Mouse (Mus musculus) liver, embryonic 12.5 days (tissue): ENCODE results near the gene Drd2. TPM values are rescaled to one million over a fixed set of nuclear protein-coding genes. Genes with fewer than 3 reads are reported as not detected.

Experiments
- ATAC-seq: fragments of 200-750 bp; cut with Nextera tagmentation; 2 replicates; pipeline ENCODE4 v1.8.0; 2017; ENCODE audit warnings: moderate number of reproducible peaks, mild to moderate bottlenecking, moderate library complexity
- H3K27ac ChIP-seq: fragments of 300-500 bp; sonication (generic); 2 replicates; pipeline ENCODE4 v1.5.1; 2016; ENCODE audit warnings: mild to moderate bottlenecking
- H3K27me3 ChIP-seq: fragments of 300-500 bp; sonication (generic); replicated peaks from 2 replicates; pipeline ENCODE4 v1.6.1; 2016; ENCODE audit warnings: mild to moderate bottlenecking, moderate library complexity
- H3K36me3 ChIP-seq: fragments of 300-500 bp; sonication (generic); 2 replicates; pipeline ENCODE4 v1.6.1; 2016; ENCODE audit warnings: mild to moderate bottlenecking, moderate library complexity
- H3K4me1 ChIP-seq: fragments of 300-500 bp; sonication (generic); 2 replicates; pipeline ENCODE4 v1.6.1; 2016
- H3K4me2 ChIP-seq: fragments of 300-500 bp; sonication (generic); 2 replicates; pipeline ENCODE4 v1.6.1; 2016; ENCODE audit warnings: mild to moderate bottlenecking, moderate library complexity
- H3K4me3 ChIP-seq: fragments of 300-500 bp; sonication (generic); 2 replicates; pipeline ENCODE4 v1.5.1; 2016; ENCODE audit warnings: mild to moderate bottlenecking, moderate library complexity
- H3K9ac ChIP-seq: fragments of 300-500 bp; sonication (generic); 2 replicates; pipeline ENCODE4 v1.6.1; 2016; ENCODE audit warnings: mild to moderate bottlenecking, moderate library complexity
- H3K9me3 ChIP-seq: fragments of 300-500 bp; sonication (generic); replicated peaks from 2 replicates; pipeline ENCODE4 v1.6.1; 2016; ENCODE audit warnings: mild to moderate bottlenecking, moderate library complexity
- WGBS: fragments of 180-500 bp; shearing (Covaris S2); methylation state at CpG from one replicate; pipeline ENCODE4 v1.1.7; 2016; ENCODE audit not compliant: insufficient replicate concordance; 5-methylcytosine and 5-hydroxymethylcytosine counted together
- polyA plus RNA-seq: library from polyadenylated mRNA; unstranded; fragments of >200 nt; fragmentation: Nextera tagmentation; extraction: Ambion mirVana; gene quantifications from 2 replicates; pipeline ENCODE4 v1.2.1, GENCODE M21; 2016

The Drd2 gene
- polyA plus RNA-seq, 1 experiment from 2014 or later: not detected

GRCm38 (mm10) chr9:49386119-49386518 is 45.7 kb downstream of the Drd2 start:
- Histone ChIP-seq H3K9ac (no peak overlapping the region), H3K9me3 (no peaks in the 10 kb centered on the region), H3K4me3 (no peak overlapping the region), H3K27ac (no peak overlapping the region), H3K27me3 (no peaks in the 10 kb centered on the region), H3K4me2 (no peak overlapping the region), H3K4me1 (no peaks in the 10 kb centered on the region), H3K36me3 (no peaks in the 10 kb centered on the region)
- 37% methylated on average over 11 of the region's 11 CpGs for WGBS
- no peak for ATAC-seq

- Histone ChIP-seq H3K27me3 (no peaks in the 10 kb centered on the region), H3K4me3 (no peak overlapping the region), H3K4me2 (no peak overlapping the region), H3K27ac (no peak overlapping the region), H3K9me3 (no peaks in the 10 kb centered on the region), H3K4me1 (no peaks in the 10 kb centered on the region), H3K9ac (no peak overlapping the region), H3K36me3 (no peaks in the 10 kb centered on the region)
- 33% methylated on average over 2 of the region's 2 CpGs for WGBS
- no peak for ATAC-seq
These were observed 51.8 kb downstream of the Drd2 start for GRCm38 (mm10) chr9:49392242-49392641.

GRCm38 (mm10) chr9:49396006-49396405 is 55.6 kb downstream of the Drd2 start:
- Histone ChIP-seq H3K9me3 (no peaks in the 10 kb centered on the region), H3K27me3 (no peaks in the 10 kb centered on the region), H3K4me2 (no peak overlapping the region), H3K4me3 (no peak overlapping the region), H3K4me1 (no peaks in the 10 kb centered on the region), H3K9ac (no peak overlapping the region), H3K36me3 (no peaks in the 10 kb centered on the region), H3K27ac (no peak overlapping the region)
- ATAC-seq: no peak

GRCm38 (mm10) chr9:49403711-49404110 is 63.3 kb downstream of the Drd2 start:
- Histone ChIP-seq H3K36me3 (no peaks in the 10 kb centered on the region), H3K4me1 (no peaks in the 10 kb centered on the region), H3K27ac (no peak overlapping the region), H3K4me2 (no peak overlapping the region), H3K4me3 (no peak overlapping the region), H3K9ac (no peak overlapping the region), H3K9me3 (no peaks in the 10 kb centered on the region), H3K27me3 (no peaks in the 10 kb centered on the region)
- WGBS: 39% methylated on average over 2 of the region's 2 CpGs
- no peak for ATAC-seq

GRCm38 (mm10) chr9:49407028-49407427 is 66.6 kb downstream of the Drd2 start:
- H3K4me2 ChIP-seq: no peak overlapping the region
- H3K27me3 ChIP-seq: no peaks in the 10 kb centered on the region
- H3K27ac ChIP-seq: no peak overlapping the region
- 64% methylated on average over 5 of the region's 5 CpGs for WGBS
- H3K4me3 ChIP-seq: no peak overlapping the region
- H3K4me1 ChIP-seq: no peaks in the 10 kb centered on the region
- no peaks in the 10 kb centered on the region for H3K36me3 ChIP-seq
- no peak overlapping the region for H3K9ac ChIP-seq
- H3K9me3 ChIP-seq: no peaks in the 10 kb centered on the region
- ATAC-seq: no peak

- no peaks in the 10 kb centered on the region for H3K4me1 ChIP-seq
- no peaks in the 10 kb centered on the region for H3K36me3 ChIP-seq
- whole genome bisulfite sequencing: 64% methylated on average over 5 of the region's 5 CpGs
- no peak overlapping the region for H3K27ac ChIP-seq
- H3K9ac ChIP-seq: no peak overlapping the region
- no peak overlapping the region for H3K4me3 ChIP-seq
- H3K9me3 ChIP-seq: no peaks in the 10 kb centered on the region
- no peaks in the 10 kb centered on the region for H3K27me3 ChIP-seq
- ATAC-seq: no peak
- H3K4me2 ChIP-seq: no peak overlapping the region
These were observed 70.2 kb downstream of the Drd2 start for GRCm38 (mm10) chr9:49410621-49411020.

GRCm38 (mm10) chr9:49423866-49424265 is 83.4 kb downstream of the Drd2 start:
- H3K4me2 ChIP-seq: no peak overlapping the region
- H3K27me3 ChIP-seq: no peaks in the 10 kb centered on the region
- no peaks in the 10 kb centered on the region for H3K4me1 ChIP-seq
- H3K9ac ChIP-seq: no peak overlapping the region
- H3K27ac ChIP-seq: no peak overlapping the region
- no peaks in the 10 kb centered on the region for H3K36me3 ChIP-seq
- no peak for ATAC-seq
- no peaks in the 10 kb centered on the region for H3K9me3 ChIP-seq
- WGBS: 72% methylated on average over 5 of the region's 5 CpGs
- no peak overlapping the region for H3K4me3 ChIP-seq

- Histone ChIP-seq H3K4me3 (no peak overlapping the region), H3K4me2 (no peak overlapping the region), H3K27ac (no peak overlapping the region), H3K27me3 (no peaks in the 10 kb centered on the region), H3K36me3 (no peaks in the 10 kb centered on the region), H3K9me3 (no peaks in the 10 kb centered on the region), H3K9ac (no peak overlapping the region), H3K4me1 (no peaks in the 10 kb centered on the region)
- WGBS: 57% methylated on average over 1 of the region's 1 CpGs
- no peak for ATAC-seq
These were observed 85.2 kb downstream of the Drd2 start for GRCm38 (mm10) chr9:49425585-49425984.

- H3K9me3 ChIP-seq: no peaks in the 10 kb centered on the region
- no peak for ATAC-seq
- 51% methylated on average over 7 of the region's 7 CpGs for WGBS
- no peak within 1 kb of the TSS for H3K4me3 ChIP-seq
- no peaks in the 10 kb centered on the region for H3K4me1 ChIP-seq
- H3K9ac ChIP-seq: no peak within 1 kb of the TSS
- no peaks in the 10 kb centered on the region for H3K36me3 ChIP-seq
- H3K27me3 ChIP-seq: no peaks in the 10 kb centered on the region
- H3K4me2 ChIP-seq: no peak within 1 kb of the TSS
- no peak within 1 kb of the TSS for H3K27ac ChIP-seq
These were observed 86.5 kb downstream of the Drd2 start, which contains the start of gene Ankk1 for GRCm38 (mm10) chr9:49426921-49427320. Gene Ankk1 (minus strand): TSS chr9:49427021.

GRCm38 (mm10) chr9:49427478-49427877 is 87.1 kb downstream of the Drd2 start:
- Histone ChIP-seq H3K27me3 (no peaks in the 10 kb centered on the region), H3K27ac (no peak overlapping the region), H3K4me3 (no peak overlapping the region), H3K4me1 (no peaks in the 10 kb centered on the region), H3K9me3 (no peaks in the 10 kb centered on the region), H3K36me3 (no peaks in the 10 kb centered on the region), H3K9ac (no peak overlapping the region), H3K4me2 (no peak overlapping the region)
- WGBS: 42% methylated on average over 5 of the region's 5 CpGs
- ATAC-seq: no peak

- Histone ChIP-seq H3K4me3 (no peak overlapping the region), H3K4me1 (no peaks in the 10 kb centered on the region), H3K27ac (no peak overlapping the region), H3K36me3 (no peaks in the 10 kb centered on the region), H3K9me3 (no peaks in the 10 kb centered on the region), H3K4me2 (no peak overlapping the region), H3K27me3 (no peaks in the 10 kb centered on the region), H3K9ac (no peak overlapping the region)
- no peak for ATAC-seq
- 68% methylated on average over 3 of the region's 3 CpGs for WGBS
These were observed 102.2 kb downstream of the Drd2 start for GRCm38 (mm10) chr9:49442621-49443020.

- Histone ChIP-seq H3K27ac (no peak overlapping the region), H3K9me3 (no peaks in the 10 kb centered on the region), H3K4me3 (no peak overlapping the region), H3K27me3 (no peaks in the 10 kb centered on the region), H3K9ac (no peak overlapping the region), H3K36me3 (no peaks in the 10 kb centered on the region), H3K4me2 (no peak overlapping the region), H3K4me1 (no peaks in the 10 kb centered on the region)
- ATAC-seq: no peak
- WGBS: 50% methylated on average over 3 of the region's 3 CpGs
These were observed 110.1 kb downstream of the Drd2 start for GRCm38 (mm10) chr9:49450491-49450890.

GRCm38 (mm10) chr9:49452396-49452795 is 112.0 kb downstream of the Drd2 start:
- Histone ChIP-seq H3K9me3 (no peaks in the 10 kb centered on the region), H3K4me3 (no peak overlapping the region), H3K36me3 (no peaks in the 10 kb centered on the region), H3K9ac (no peak overlapping the region), H3K27ac (no peak overlapping the region), H3K4me1 (no peaks in the 10 kb centered on the region), H3K27me3 (no peaks in the 10 kb centered on the region), H3K4me2 (no peak overlapping the region)
- WGBS: 76% methylated on average over 1 of the region's 1 CpGs
- ATAC-seq: no peak
